Mouse (Mus musculus): ENCODE data around the gene Hist1h3h.

DNA sequence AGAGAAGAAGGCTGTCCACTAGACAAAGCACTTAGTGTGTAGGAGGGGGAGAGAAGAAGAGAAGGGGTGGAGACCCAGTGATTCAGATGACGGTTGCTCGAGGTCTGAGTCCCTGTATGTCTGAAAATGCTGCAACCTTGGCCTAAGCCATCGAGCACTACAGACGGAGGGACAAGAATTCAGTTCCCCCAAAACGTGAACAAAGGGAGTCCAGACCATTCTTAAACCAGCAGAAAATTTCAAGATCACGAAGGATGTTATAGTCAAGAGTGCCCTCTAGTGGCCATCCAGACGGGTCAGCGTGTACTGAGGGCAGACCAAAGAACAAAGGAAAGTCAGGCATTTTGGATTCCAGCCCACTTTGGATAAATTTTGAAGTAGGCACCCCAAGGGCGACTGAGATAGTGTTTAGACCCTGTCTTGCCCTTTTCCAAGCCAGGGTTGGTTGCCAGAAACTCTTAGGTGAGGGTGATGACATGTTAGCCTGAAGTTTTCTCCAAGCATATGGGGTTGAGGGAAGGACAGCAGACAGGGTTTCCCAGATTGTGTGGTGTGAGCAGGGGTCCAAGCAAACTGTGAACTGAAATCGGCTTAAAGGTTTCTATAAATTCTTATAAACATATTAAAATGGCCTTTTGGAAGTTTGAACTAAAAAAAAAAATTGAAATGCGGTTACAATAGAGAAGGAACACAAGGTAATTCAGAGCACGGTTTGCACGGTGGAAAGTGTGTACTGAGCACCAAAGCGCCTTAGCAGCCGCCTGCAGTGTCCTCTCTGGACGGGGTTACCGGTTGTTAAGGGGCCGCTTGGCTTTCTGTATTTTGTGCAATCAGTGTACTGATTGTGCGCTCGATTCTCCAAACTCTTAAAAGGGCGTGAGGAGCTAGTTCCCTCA lies 16.8 kb downstream of the Hist1h3h start:
- TF ChIP-seq POLR2A (IDR thresholded peaks at IDR 0.05; ENCODE audit: low read depth, low read length) (no peak), CTCF (conservative IDR thresholded peaks at IDR 0.05; ENCODE audit: insufficient read depth, insufficient read length, low read depth, low read length) (peak; percentile 89)
